Mouse (Mus musculus) lung, adult 2 months (tissue): ENCODE results near the gene Tcf7l2. TPM values are rescaled to one million over a fixed set of nuclear protein-coding genes. Genes with fewer than 3 reads are reported as not detected.

ENCODE experiments used
- DNase-seq: peaks from one replicate; pipeline ENCODE4 v3.0.0; 2022
- H3K4me1 ChIP-seq: fragments of 200-500 bp; 2 replicates; pipeline ENCODE4 v1.6.1; 2011; ENCODE audit warnings: low read length; ENCODE audit not compliant: control insufficient read depth, insufficient read depth
- H3K4me3 ChIP-seq: fragments of 200-500 bp; replicated peaks from 2 replicates; pipeline ENCODE3; 2011; ENCODE audit warnings: low read depth, mild to moderate bottlenecking, control low read depth, low read length; ENCODE audit errors: extremely low read depth
- CTCF ChIP-seq: fragments of 200-500 bp; IDR thresholded peaks from 2 replicates; pipeline ENCODE4 v1.5.1; 2011; ENCODE audit warnings: mild to moderate bottlenecking, low read length, control low read depth; ENCODE audit not compliant: insufficient read depth
- POLR2A ChIP-seq: fragments of 200-500 bp; IDR thresholded peaks from 2 replicates; pipeline ENCODE4 v1.6.1; 2011; ENCODE audit warnings: low read depth, mild to moderate bottlenecking, control low read depth, low read length, borderline replicate concordance; ENCODE audit errors: extremely low read depth
- WGBS: fragments of 180-500 bp; shearing (Covaris S2); methylation state at CpG from one replicate; pipeline ENCODE4 v1.1.7; 2018; 5-methylcytosine and 5-hydroxymethylcytosine counted together
- polyA plus RNA-seq: library from polyadenylated mRNA; depleted of rRNA; stranded (reverse); fragments of >200 nt; gene quantifications from 2 replicates; pipeline ENCODE4 v1.2.3, GENCODE M21; 2012

Gene Tcf7l2
- polyA plus RNA-seq, 1 experiment: 18.5 TPM

DNA sequence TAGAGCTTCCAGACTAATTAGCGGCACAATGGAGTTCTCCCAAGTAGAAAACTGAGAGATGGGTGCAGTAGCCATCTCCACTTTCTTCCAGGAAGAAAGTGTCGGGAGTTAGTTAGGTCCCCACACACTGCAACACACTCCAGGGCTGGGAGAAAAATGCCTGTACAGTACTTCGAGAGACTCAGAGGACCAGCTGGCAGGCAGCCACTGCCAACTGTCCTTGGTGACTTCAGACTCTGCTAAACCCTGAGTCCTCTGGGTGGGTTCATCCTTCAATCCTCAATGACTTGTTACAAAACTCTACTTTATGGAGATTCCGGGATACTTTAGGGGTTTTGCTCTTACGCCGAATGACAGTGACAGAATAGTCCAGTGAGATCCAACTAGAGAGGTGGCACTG, 34.8 kb upstream of the Tcf7l2 start:
- no peak overlapping the region for H3K4me3 ChIP-seq
- TF ChIP-seq CTCF (no peak), POLR2A (no peak)
- no peaks in the 10 kb centered on the region for H3K4me1 ChIP-seq
- 78% methylated on average over 6 of the region's 6 CpGs for WGBS
- DNase-seq: no peak

DNA sequence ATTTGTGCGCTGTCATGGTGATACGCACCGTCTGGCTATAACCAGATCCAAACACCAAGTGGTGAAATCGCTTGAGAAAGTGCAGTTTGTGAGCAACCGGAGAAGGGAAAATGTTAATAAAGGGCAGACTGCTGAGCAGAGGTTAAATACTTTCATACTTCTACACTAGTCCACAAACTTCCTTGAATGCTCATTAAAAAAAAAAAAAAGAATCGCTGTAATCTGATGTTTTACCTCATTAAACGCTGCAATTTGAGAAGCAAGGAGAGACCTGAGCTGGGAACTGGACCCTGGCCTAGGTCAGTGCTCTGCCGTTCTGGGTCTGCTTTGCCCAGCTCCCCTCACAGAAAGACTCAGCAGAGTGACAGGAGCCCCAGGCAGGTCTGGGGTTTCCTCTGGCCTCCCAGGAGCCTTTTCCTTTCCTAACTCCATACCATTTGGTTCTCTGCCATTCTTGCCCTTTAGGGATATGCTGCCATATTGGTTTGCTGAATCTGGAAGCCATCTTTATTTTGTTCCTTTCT, 33.5 kb upstream of the Tcf7l2 start:
- no peak overlapping the region for H3K4me3 ChIP-seq
- no peak for DNase-seq
- H3K4me1 ChIP-seq: no peaks in the 10 kb centered on the region
- 85% methylated on average over 8 of the region's 8 CpGs for WGBS
- no peak for TF ChIP-seq POLR2A
- no peak for TF ChIP-seq CTCF

DNA sequence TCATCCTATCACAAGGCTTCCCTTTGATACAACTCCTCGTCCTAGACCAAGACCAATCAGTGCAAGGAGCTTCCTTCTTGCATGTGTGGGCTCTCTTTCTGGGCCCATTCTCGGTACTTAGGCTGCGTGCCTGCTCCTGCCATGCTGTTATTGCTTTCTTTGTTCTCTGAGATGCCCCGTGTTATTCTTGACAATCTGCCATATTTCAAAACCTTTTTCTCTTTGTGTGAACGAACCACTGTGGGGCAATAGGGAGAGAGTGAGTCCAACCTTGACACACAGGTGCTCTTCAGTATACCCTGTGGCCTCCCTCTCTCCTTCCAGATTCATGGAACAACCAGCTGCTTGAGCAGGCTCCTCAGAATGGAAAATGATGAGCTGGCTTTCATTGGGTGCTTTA, 30.8 kb upstream of the Tcf7l2 start:
- TF ChIP-seq CTCF (no peak), POLR2A (no peak)
- Histone ChIP-seq H3K4me3 (no peak overlapping the region), H3K4me1 (no peaks in the 10 kb centered on the region)
- 74% methylated on average over 5 of the region's 5 CpGs for WGBS
- no peak for DNase-seq

DNA sequence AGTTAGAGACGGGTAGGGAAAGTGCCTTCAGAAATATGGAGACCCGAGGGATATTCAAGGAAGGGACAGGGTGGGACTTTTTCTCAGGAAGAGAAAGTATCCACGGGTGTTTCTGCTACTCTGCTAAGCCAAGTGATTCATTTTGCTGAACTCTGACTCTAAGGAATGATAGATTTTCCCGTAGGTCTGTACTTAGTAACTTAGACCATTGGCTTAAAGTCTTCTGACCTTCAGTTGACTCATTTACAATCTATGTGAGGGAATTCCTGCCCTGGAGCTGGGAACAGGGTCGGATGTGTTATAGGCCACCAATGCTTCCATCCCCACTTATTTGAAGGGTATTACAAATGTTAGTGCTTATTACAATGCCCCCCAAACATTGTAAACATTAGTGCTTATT, 29.9 kb upstream of the Tcf7l2 start:
- Histone ChIP-seq H3K4me1 (no peaks in the 10 kb centered on the region), H3K4me3 (no peak overlapping the region)
- TF ChIP-seq CTCF (no peak), POLR2A (no peak)
- no peak for DNase-seq
- WGBS: 83% methylated on average over 5 of the region's 5 CpGs

DNA sequence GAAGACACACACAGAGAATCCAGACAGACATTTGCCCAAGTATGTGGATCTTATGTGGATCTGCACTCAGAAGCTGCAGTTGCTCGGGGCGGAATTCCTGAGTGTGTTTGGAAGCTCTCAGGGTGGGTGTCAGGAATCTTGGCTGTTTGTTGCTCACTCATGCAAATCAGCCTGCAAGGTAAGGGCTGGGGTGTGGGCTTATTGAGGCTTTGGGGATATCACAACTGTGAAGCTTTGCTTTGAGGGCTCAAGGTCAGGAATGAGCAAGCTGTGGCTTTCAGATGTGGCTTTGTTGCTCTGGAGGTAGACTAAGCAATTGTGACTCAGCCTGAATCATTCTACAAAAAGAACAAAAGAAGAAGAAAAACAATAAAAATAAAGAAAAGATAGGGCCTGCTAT, 28.9 kb upstream of the Tcf7l2 start:
- no peak for DNase-seq
- WGBS: 82% methylated on average over 2 of the region's 2 CpGs
- Histone ChIP-seq H3K4me1 (no peaks in the 10 kb centered on the region), H3K4me3 (no peak overlapping the region)
- TF ChIP-seq CTCF: no peak
- no peak for TF ChIP-seq POLR2A

DNA sequence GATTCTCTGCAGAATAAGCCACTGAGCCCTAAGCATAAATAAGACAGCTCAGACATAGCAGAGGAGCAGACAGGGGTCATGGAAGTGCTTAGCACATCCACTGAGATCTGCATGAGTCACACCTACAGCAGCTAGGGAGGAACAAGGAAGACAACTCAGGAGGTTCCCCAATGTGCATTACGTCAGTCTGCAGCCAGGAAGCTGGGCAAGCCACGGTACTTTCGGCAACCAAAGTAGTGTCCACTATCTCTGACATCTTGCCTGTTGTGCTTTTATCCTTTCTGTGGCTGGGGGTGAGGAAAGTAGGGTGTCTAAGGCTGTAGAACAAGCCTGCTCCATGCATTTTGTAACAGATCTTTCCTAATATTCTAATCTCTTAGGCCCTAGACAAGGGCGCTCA, 27.6 kb upstream of the Tcf7l2 start:
- no peak for DNase-seq
- 64% methylated on average over 4 of the region's 4 CpGs for WGBS
- no peaks in the 10 kb centered on the region for H3K4me1 ChIP-seq
- no peak overlapping the region for H3K4me3 ChIP-seq
- no peak for TF ChIP-seq CTCF
- no peak for TF ChIP-seq POLR2A

DNA sequence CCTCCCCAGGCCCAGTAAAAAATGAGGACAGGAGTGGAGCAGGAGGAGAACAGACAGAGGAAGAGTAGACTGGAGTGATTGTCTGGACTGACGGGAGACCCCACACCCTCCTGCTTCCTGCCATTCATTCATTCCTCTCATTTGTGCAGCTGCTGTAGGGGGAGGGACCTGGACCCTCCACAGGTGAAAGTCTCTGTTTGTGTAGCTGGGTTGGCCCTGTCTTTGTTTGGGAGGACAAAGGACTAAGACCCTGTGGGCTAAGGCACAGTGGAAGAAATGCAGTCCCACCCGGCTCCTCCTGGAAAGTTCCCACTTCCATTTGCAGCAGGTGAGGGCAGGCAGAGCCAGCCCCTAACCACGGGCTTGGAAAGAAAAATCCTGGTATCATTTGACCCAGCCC, 27.0 kb upstream of the Tcf7l2 start:
- Histone ChIP-seq H3K4me1 (no peaks in the 10 kb centered on the region), H3K4me3 (no peak overlapping the region)
- TF ChIP-seq CTCF (no peak), POLR2A (no peak)
- WGBS: 59% methylated on average over 3 of the region's 3 CpGs
- no peak for DNase-seq

DNA sequence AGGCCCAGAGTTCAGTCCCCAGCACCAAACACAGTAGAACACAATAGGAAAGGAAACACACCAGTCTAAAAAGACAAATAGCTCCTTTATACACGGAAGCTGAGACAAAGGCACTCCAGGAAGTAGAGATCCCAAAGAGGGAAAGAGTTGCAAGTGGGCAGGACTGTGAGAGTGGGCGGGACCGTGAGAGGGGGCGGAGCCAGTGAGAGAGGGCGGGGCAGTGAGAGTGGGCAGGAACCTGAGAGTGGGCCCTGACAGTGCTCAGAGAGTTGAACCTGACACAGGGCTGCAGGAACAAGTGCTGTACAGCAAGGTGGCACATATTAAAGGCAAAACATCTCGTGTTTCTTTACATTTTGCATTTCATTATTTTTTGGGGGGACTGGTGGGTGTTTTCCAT, 22.5 kb upstream of the Tcf7l2 start:
- TF ChIP-seq CTCF (no peak), POLR2A (no peak)
- no peaks in the 10 kb centered on the region for H3K4me1 ChIP-seq
- WGBS: 78% methylated on average over 6 of the region's 6 CpGs
- H3K4me3 ChIP-seq: no peak overlapping the region
- DNase-seq: no peak

DNA sequence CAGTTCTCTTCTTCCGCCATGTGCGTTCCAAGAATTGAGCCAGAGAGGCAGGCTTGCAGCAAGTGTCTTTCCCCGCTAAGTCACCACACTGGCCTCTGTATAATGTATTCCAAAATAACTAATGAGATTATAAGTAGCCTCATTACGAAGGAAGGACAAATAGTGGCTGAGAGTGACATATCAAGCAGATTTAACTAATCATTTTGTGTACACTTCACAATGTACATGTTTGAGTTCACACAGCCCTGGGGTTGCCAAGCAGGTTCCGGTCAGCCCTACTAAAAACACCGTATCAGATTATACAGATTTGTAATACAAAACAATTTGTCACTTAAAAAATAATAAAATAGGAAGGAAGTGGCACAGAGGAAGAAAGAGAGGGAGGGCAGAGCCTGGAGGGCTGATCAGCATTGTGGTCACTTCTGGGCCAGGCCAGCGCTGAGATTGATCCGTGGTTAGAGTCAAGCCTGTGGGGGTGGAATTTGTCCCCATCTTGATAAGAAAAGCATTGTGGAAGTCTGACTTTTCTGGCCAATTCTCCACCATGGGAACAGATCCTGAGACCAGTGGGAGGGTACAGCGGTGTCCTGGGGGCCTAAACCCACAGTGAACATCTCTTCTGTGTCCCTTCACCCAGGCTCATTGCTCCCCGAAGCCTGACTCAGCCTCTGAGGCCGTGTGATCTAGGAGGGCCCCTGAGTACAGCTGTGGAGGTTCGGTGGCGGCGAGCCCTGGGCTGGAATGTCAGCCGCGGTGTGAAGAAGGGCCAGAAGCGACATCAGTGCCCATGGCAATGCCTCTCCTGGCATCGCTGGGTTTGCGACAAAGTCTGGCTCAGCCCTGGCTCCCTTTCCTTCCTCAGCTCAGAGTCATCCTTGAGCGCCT, 21.9 kb upstream of the Tcf7l2 start:
- no peak overlapping the region for H3K4me3 ChIP-seq
- TF ChIP-seq CTCF (no peak), POLR2A (no peak)
- no peaks in the 10 kb centered on the region for H3K4me1 ChIP-seq
- no peak for DNase-seq
- 76% methylated on average over 20 of the region's 20 CpGs for WGBS
